Mouse (Mus musculus) left cerebral cortex, postnatal 10 days (tissue): ENCODE measurements at regions not wholly inside any gene's neighbourhood (a gene's known extent, or its start where the extent isn't known, plus 50 kb on each side); places are given as distances from the start of the nearest gene placed in this dataset.

Experiments used
- DNase-seq, 2 experiments: peaks; one replicate each; pipeline ENCODE4 v3.0.0; 2021 to 2022; ENCODE audit warnings: low spot score in 2 of 2, mixed read lengths in 1 of 2; ENCODE audit errors: extremely low spot score in 1 of 2
- intact Hi-C: fragments of 180-260 bp; cut with DNase I; formaldehyde crosslinking; loops from one replicate; pipeline ENCODE4 v1.15.1; 2025

DNA sequence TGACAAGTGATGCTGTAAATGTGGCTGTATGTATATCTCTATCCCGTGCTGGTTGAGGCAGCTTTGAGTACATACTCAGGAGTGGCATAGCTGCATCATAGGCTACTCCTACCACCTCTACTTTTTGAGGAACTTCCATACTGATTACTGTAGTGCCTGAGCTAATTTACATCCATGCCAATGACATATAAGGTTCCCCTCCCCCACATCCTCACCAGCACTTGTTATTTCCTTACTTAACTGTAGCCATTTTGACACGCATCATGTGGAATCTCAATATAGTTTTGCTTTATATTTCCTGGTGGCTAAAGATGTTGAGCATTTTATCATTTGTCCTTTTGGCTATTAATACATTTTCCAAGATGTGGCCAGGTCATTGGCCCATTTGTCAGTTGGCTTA is 69.2 kb upstream of the Lclat1 start:
- no peak for DNase-seq
- intact Hi-C loops: no loop called here

- intact Hi-C loops: no loop called here
- peak; percentile 46 to 50 for DNase-seq
Observed at GRCm38 (mm10) chr17:73044918-73045580, 62.7 kb upstream of the Lclat1 start.

DNA sequence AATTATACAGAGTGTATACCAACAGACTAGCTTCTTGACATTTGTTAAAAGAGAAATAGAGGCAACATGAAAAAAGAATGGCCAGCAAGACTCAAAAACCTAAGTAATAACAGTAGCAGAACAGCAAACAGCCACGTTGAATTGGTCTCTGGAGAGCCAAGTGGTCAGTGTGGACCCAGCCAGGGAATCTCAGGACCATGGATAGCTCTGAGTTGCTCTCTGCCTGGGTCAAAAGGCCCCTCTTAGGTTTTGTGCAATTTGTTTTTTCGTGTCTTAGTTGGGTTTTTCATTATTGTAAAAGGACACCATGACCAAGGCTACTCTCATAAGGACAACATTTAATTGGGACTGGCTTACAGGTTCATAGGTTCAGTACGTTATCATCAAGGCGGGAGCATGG is 60.8 kb upstream of the Lclat1 start:
- intact Hi-C loops: no loop called here
- no peak for DNase-seq

GRCm38 (mm10) chr17:73048164-73048563 is 59.6 kb upstream of the Lclat1 start:
- intact Hi-C loops: no loop called here
- DNase-seq: no peak

- no peak for DNase-seq
- intact Hi-C loops: no loop called here
Observed at GRCm38 (mm10) chr17:73052956-73053355, 54.8 kb upstream of the Lclat1 start.

DNA sequence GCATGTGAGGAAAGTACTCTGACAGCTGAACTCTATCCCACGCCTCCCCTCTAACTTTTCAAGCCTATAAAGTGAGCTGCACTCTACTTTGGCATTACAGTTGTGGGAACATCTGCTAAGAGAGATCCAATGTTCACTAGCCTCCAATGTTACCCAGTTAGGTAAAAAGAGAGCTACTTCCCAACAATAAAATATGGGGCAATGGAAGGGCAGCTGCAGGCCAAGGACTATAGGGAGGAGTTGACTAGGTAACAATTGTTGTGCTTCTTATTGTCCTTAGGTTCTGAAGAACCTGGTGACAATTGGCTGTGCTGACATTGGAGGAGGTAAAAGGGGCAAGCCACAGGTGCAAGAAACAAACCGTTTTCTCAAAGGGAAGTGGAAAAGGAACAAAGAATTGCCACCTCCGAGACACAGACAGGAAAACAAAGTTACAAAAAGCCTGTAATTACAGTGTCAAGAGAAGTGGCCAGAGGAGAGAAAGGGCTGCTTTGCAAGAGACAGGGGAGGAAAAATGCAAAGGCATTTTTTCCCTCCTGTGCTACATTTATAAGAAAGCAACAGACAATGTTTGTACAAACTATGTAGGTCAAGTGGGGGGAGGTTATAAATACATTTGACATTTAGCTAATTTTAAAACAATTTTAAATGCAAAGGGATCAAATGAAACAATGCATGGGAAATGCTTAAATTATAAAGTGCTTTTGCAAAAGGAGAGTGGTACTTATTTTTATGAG is 54.1 kb upstream of the Lclat1 start:
- DNase-seq: no peak
- intact Hi-C loops: no loop called here

GRCm38 (mm10) chr17:73054226-73054625 is 53.6 kb upstream of the Lclat1 start:
- DNase-seq: no peak
- intact Hi-C loops: no loop called here

DNA sequence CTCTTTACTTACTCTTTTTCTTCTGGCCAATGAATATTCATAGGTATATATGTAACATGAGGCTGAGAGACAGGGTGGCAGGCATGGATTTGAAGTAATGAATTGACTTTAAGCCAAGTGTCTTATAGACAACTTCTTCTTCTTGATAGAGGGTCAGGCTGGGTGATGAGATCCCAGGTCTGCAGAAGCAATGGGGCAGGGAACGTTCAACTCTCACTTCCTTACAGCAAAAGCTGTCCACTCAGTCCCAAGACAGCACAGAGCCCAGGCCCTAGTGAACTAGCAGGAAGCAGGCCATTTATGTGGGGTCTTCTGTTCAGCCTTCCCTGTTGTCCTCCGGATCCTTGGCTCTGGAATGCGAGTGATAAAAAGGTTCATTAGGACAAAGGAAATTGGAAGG is 52.6 kb upstream of the Lclat1 start:
- intact Hi-C loops: no loop called here
- DNase-seq: no peak

- no peak for DNase-seq
- intact Hi-C loops: no loop called here
Observed at GRCm38 (mm10) chr17:73055611-73056010, 52.2 kb upstream of the Lclat1 start.

- intact Hi-C loops: no loop called here
- DNase-seq: no peak
Observed at GRCm38 (mm10) chr17:73056616-73057015, 51.2 kb upstream of the Lclat1 start.
